Mouse (Mus musculus): Measurements from ENCODE around the gene Ormdl3. TPM values are rescaled to one million over a fixed set of nuclear protein-coding genes. Genes with fewer than 3 reads are reported as not detected.

Gene Ormdl3
- total and polyA plus RNA-seq, 2 experiments from 2014 or later = 115 to 119 TPM

DNA sequence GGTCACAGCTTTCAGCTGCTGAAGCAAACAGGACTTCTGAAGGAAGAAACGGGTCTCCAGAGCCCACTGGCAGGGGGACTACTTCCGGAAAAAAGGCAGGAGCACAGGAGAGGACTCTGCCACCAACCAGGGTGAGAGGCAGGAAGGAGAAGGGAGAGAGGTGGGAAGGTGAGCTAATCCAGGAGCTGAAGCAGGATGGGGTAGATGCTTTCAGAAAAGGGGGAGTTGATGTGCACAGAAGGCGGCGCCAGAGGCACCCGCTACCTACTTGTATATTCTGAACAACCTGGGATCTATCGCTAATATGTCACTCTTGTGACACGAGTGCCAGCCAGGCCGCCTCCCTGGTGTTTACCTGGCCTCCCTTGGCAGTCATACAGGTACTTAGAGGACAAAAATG is 10.8 kb upstream of the Ormdl3 start, which contains the start of gene Lrrc3c:
Lrrc3c (plus strand) TSS at position 301 of the 400 bp plus-strand sequence.
- H3K27ac ChIP-seq (ENCODE audit: low read depth, low read length) = no peak within 1 kb of the TSS
- no peak within 1 kb of the TSS for H3K9ac ChIP-seq
- H3K9me3 ChIP-seq (ENCODE audit: low read length) = no peaks in the 10 kb centered on the region
- no peaks in the 10 kb centered on the region for H3K4me1 ChIP-seq (ENCODE audit: insufficient read depth)
- DNase-seq = no peak
- H3K4me3 ChIP-seq (ENCODE audit: low read depth, low read length) = no peak within 1 kb of the TSS
- H3K4me2 ChIP-seq (ENCODE audit: low read depth) = peak within 1 kb of the TSS; percentile 26
- no peaks in the 10 kb centered on the region for H3K36me3 ChIP-seq (ENCODE audit: insufficient read depth)
- no peak for TF ChIP-seq CTCF (IDR thresholded peaks at IDR 0.05; ENCODE audit: low read depth)
- H3K27me3 ChIP-seq (ENCODE audit: insufficient read depth, low read length) = no peaks in the 10 kb centered on the region; the same call in 1 of the 2 replicates
- ATAC-seq = no peak
- 91% methylated on average over 8 of the region's 8 CpGs for WGBS

DNA sequence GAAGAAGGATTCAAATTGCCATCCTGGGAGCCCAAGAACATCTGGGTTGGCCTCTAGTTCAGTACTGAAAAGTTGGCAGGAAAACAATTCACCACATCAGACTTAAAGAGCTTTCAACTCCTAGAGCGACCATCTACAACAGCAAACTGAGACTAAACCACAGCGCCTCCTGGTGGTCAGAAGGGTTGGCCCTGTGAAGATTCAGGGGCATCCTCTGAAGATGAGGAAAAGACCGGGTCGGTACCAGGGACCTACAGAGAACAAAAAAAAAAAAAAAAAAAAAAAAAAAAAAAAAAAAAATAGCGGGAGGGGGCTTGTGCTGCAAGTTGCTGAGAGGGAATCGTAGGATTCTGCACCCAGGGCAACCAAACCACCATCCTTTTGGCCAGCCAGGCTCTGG is 10.2 kb upstream of the Ormdl3 start:
- Histone ChIP-seq H3K4me3 (ENCODE audit: low read depth, low read length) (no peak overlapping the region), H3K27me3 (ENCODE audit: insufficient read depth, low read length) (no peaks in the 10 kb centered on the region; the same call in 1 of the 2 replicates), H3K9ac (no peak overlapping the region), H3K36me3 (ENCODE audit: insufficient read depth) (no peaks in the 10 kb centered on the region), H3K4me2 (ENCODE audit: low read depth) (no peak overlapping the region), H3K4me1 (ENCODE audit: insufficient read depth) (no peaks in the 10 kb centered on the region), H3K9me3 (ENCODE audit: low read length) (no peaks in the 10 kb centered on the region), H3K27ac (ENCODE audit: low read depth, low read length) (no peak overlapping the region)
- ATAC-seq (no peak), DNase-seq (peak; percentile 26)
- peak; percentile 66 for TF ChIP-seq CTCF (IDR thresholded peaks at IDR 0.05; ENCODE audit: low read depth)
- 41% methylated on average over 6 of the region's 6 CpGs for WGBS

DNA sequence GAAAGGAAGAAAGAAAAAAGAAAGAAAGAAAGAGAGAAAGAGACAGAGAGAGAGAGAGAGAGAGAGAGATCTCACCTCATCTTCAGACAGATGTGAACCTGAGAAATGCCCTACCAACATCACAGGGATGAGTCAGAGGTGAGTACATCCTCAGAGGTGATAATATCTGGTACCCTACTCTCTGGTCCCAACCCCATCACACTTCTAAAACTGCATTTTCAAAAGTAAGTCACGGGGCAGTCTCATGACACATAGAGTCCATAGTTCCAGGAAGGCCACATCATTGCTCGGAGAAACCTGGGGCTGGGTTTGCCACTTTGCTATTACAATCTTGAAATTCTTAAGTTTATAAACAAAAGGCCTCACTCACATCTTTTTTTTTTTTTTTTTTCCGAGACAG is 8.8 kb upstream of the Ormdl3 start:
- no peak overlapping the region for H3K27ac ChIP-seq (ENCODE audit: low read depth, low read length)
- H3K36me3 ChIP-seq (ENCODE audit: insufficient read depth) = no peaks in the 10 kb centered on the region
- no peak overlapping the region for H3K4me2 ChIP-seq (ENCODE audit: low read depth)
- TF ChIP-seq CTCF (IDR thresholded peaks at IDR 0.05; ENCODE audit: low read depth) = no peak
- H3K9me3 ChIP-seq (ENCODE audit: low read length) = no peaks in the 10 kb centered on the region
- no peak overlapping the region for H3K9ac ChIP-seq
- H3K27me3 ChIP-seq (ENCODE audit: insufficient read depth, low read length) = no peaks in the 10 kb centered on the region; the same call in 1 of the 2 replicates
- 84% methylated on average over 3 of the region's 3 CpGs for WGBS
- no peak for DNase-seq
- no peaks in the 10 kb centered on the region for H3K4me1 ChIP-seq (ENCODE audit: insufficient read depth)
- no peak for ATAC-seq
- H3K4me3 ChIP-seq (ENCODE audit: low read depth, low read length) = no peak overlapping the region

DNA sequence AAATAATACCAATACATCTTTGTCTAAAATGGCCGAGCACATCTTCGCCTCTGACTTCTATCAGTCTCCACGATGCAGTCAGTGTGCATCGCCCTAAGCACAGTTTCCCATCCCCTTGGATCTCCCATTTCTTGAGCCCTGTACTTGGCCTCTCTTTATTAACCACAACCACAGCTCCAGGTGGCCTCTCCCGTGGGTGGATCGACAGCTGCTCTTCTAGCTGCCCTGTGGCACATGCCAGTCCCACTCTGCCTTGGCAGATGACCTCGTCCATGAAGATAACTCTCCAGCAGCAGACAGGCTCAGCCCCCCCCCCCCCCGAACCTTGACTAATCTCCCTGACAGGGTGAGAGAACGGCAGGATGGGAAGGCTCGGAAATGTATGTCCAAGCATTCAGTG is 8.3 kb upstream of the Ormdl3 start:
- 81% methylated on average over 10 of the region's 10 CpGs for WGBS
- H3K4me3 ChIP-seq (ENCODE audit: low read depth, low read length) = no peak overlapping the region
- no peak for TF ChIP-seq CTCF (IDR thresholded peaks at IDR 0.05; ENCODE audit: low read depth)
- no peaks in the 10 kb centered on the region; the same call in 1 of the 2 replicates for H3K27me3 ChIP-seq (ENCODE audit: insufficient read depth, low read length)
- no peak overlapping the region for H3K4me2 ChIP-seq (ENCODE audit: low read depth)
- no peaks in the 10 kb centered on the region for H3K36me3 ChIP-seq (ENCODE audit: insufficient read depth)
- H3K9ac ChIP-seq = no peak overlapping the region
- H3K9me3 ChIP-seq (ENCODE audit: low read length) = no peaks in the 10 kb centered on the region
- ATAC-seq (no peak), DNase-seq (no peak)
- no peaks in the 10 kb centered on the region for H3K4me1 ChIP-seq (ENCODE audit: insufficient read depth)
- no peak overlapping the region for H3K27ac ChIP-seq (ENCODE audit: low read depth, low read length)

DNA sequence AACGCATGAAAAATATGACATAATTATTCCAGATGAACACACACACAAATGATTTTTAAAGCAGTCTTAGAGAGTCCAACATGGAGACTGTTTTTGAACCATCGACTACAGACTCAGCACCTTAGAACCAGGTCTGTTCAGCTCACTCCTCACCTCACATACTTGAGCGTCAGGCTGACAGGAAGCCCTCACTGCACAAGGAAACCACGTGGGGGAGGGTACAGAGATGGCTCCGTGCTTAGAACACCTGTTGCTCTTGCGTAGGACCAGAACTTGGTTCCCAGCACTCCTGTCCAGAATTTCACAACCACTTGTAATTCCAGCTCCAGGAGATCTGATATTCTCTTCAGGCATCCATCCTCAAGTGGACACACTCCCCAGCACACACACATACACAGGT is 7.9 kb upstream of the Ormdl3 start:
- DNase-seq (no peak), ATAC-seq (no peak)
- Histone ChIP-seq H3K4me2 (ENCODE audit: low read depth) (no peak overlapping the region), H3K9ac (no peak overlapping the region), H3K36me3 (ENCODE audit: insufficient read depth) (no peaks in the 10 kb centered on the region), H3K4me1 (ENCODE audit: insufficient read depth) (no peaks in the 10 kb centered on the region), H3K9me3 (ENCODE audit: low read length) (no peaks in the 10 kb centered on the region), H3K27ac (ENCODE audit: low read depth, low read length) (no peak overlapping the region), H3K27me3 (ENCODE audit: insufficient read depth, low read length) (no peaks in the 10 kb centered on the region), H3K4me3 (ENCODE audit: low read depth, low read length) (no peak overlapping the region)
- 79% methylated on average over 6 of the region's 6 CpGs for WGBS
- TF ChIP-seq CTCF (IDR thresholded peaks at IDR 0.05; ENCODE audit: low read depth) = no peak

DNA sequence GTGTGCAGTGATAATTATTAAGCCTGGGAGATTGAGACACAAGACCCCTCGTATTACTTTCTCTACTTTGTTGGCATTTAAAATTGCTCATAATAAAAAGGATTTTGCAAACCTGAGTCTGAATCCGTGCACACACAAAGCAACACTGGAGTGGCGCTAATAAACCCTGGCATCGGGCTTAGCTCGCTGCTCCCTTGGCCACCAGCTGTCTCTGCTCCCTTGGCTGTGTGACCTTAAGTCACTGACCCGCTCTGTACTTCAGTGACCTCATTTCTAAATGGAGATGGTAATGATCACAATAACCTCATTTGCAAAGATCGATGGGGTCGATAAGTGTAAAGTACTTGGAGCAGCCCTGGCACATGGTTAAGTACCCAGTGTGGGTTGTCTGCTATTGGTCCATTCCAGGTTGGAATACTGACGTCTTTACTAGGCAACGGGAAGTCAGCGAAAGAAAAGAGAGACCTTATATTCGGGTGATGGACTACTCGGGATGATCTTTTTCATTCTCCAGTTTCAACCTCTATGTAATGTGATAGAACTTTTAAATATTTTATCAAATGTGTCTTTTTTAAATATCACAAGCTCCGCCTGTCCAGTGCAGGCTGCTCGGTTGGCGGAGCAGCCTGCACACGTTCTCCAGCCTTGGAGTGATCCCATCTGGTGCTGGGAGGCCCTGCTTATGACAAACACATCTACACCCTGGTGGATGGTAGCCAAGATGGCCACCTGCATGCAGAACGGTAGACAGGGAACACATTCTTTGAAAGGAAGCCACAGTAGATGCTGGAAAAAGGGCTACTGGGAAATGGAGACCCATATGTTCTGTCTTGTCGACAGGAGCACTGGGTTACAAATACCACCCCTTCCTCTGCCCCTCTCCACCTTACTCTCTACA is 3.6 kb upstream of the Ormdl3 start:
- no peak overlapping the region for H3K9ac ChIP-seq
- no peak for TF ChIP-seq CTCF (IDR thresholded peaks at IDR 0.05; ENCODE audit: low read depth)
- H3K4me3 ChIP-seq (ENCODE audit: low read depth, low read length) = no peak overlapping the region
- WGBS = 67% methylated on average over 19 of the region's 19 CpGs
- no peak for ATAC-seq
- no peak for DNase-seq
- H3K36me3 ChIP-seq (ENCODE audit: insufficient read depth) = no peaks in the 10 kb centered on the region
- no peak overlapping the region for H3K4me2 ChIP-seq (ENCODE audit: low read depth)
- no peaks in the 10 kb centered on the region for H3K27me3 ChIP-seq (ENCODE audit: insufficient read depth, low read length)
- H3K9me3 ChIP-seq (ENCODE audit: low read length) = no peaks in the 10 kb centered on the region
- H3K27ac ChIP-seq (ENCODE audit: low read depth, low read length) = no peak overlapping the region
- H3K4me1 ChIP-seq (ENCODE audit: insufficient read depth) = peaks cover 19% of the 10 kb centered on the region

DNA sequence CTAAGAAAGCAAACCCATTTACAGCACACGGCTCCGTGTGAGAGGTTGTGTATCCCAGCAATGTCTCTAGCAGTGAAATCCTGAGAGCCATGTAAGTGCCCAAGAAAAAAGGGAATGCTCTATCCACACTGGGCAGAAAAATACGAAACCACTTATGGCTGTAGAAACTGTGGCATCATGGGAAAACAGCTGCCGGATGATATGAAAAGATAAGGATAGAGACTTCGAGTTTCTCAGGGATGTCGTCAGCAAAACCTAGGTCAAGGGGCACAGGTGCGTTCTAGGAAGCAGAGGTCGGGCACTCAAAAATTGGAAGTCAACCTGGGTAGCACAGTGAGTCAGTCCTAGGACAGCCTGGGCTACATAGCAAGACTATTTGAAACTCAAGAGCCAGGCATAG is 2.1 kb upstream of the Ormdl3 start:
- Histone ChIP-seq H3K4me3 (ENCODE audit: low read depth, low read length) (no peak overlapping the region), H3K27ac (ENCODE audit: low read depth, low read length) (no peak overlapping the region)
- WGBS = 86% methylated on average over 8 of the region's 8 CpGs

More for the DNA sequence above, 2.1 kb upstream of the Ormdl3 start:
- DNase-seq (no peak), ATAC-seq (no peak)
- H3K4me2 ChIP-seq (ENCODE audit: low read depth) = no peak overlapping the region
- no peaks in the 10 kb centered on the region for H3K27me3 ChIP-seq (ENCODE audit: insufficient read depth, low read length)
- no peaks in the 10 kb centered on the region for H3K36me3 ChIP-seq (ENCODE audit: insufficient read depth)
- TF ChIP-seq CTCF (IDR thresholded peaks at IDR 0.05; ENCODE audit: low read depth) = no peak
- H3K4me1 ChIP-seq (ENCODE audit: insufficient read depth) = peaks cover 23% of the 10 kb centered on the region
- no peaks in the 10 kb centered on the region for H3K9me3 ChIP-seq (ENCODE audit: low read length)
- no peak overlapping the region for H3K9ac ChIP-seq
